Mouse (Mus musculus) MEL (cell line): Measurements from ENCODE around the gene Mettl7b. TPM values are rescaled to one million over a fixed set of nuclear protein-coding genes. Genes with fewer than 3 reads are reported as not detected.

Experiments used
- DNase-seq: peaks from one replicate; pipeline ENCODE4 v3.0.0; 2011; ENCODE audit warnings: low read depth, low spot score
- H3K27ac ChIP-seq: 2 replicates; pipeline ENCODE4 v1.5.1; 2012; ENCODE audit warnings: low read depth, mild to moderate bottlenecking, control low read depth, low read length, moderate library complexity; ENCODE audit not compliant: control insufficient read depth
- H3K27me3 ChIP-seq, 2 experiments: fragments of 150-350 bp in 1 of 2; sonication (generic) in 1 of 2; 2 replicates each; pipeline ENCODE4 v1.6.1; 2012; ENCODE audit warnings: low read length in 2 of 2, mild to moderate bottlenecking in 2 of 2, improper control_type of control experiment in 1 of 2, moderate library complexity in 1 of 2; ENCODE audit not compliant: insufficient read depth in 2 of 2, control insufficient read depth in 1 of 2
- H3K36me3 ChIP-seq, 2 experiments: 2 replicates each; pipeline ENCODE4 v1.6.1; 2012 to 2014; ENCODE audit warnings: low read length in 2 of 2, improper control_type of control experiment in 1 of 2, inconsistent platforms in 1 of 2, mild to moderate bottlenecking in 1 of 2; ENCODE audit not compliant: insufficient read depth in 2 of 2, control insufficient read depth in 1 of 2
- H3K4me1 ChIP-seq, 2 experiments: fragments of 150-350 bp in 1 of 2; sonication (generic) in 1 of 2; 2 replicates each; pipeline ENCODE4 v1.6.1; 2012; ENCODE audit warnings: low read length in 2 of 2, improper control_type of control experiment in 1 of 2, mild to moderate bottlenecking in 1 of 2; ENCODE audit not compliant: insufficient read depth in 2 of 2, control insufficient read depth in 1 of 2
- H3K4me3 ChIP-seq, 2 experiments: fragments of 150-350 bp in 1 of 2; sonication (generic) in 1 of 2; 2 replicates each; pipeline ENCODE4 v1.5.1; 2012; ENCODE audit warnings: low read depth in 2 of 2, low read length in 2 of 2, mild to moderate bottlenecking in 2 of 2, moderate library complexity in 2 of 2, control low read depth in 1 of 2, improper control_type of control experiment in 1 of 2; ENCODE audit not compliant: control insufficient read depth in 1 of 2, insufficient read depth in 1 of 2
- H3K79me2 ChIP-seq: 2 replicates; pipeline ENCODE4 v1.6.1; 2012; ENCODE audit warnings: mild to moderate bottlenecking, low read length, moderate library complexity; ENCODE audit not compliant: control insufficient read depth, poor library complexity, insufficient read depth
- H3K9ac ChIP-seq: 2 replicates; pipeline ENCODE4 v1.6.1; 2012; ENCODE audit warnings: low read depth, mild to moderate bottlenecking, control low read depth, low read length, moderate library complexity; ENCODE audit not compliant: control insufficient read depth, poor library complexity, severe bottlenecking
- H3K9me3 ChIP-seq: fragments of 150-350 bp; sonication (generic); replicated peaks from 2 replicates; pipeline ENCODE4 v1.6.1; 2012; ENCODE audit warnings: mild to moderate bottlenecking, low read length, improper control_type of control experiment, moderate library complexity; ENCODE audit not compliant: insufficient read depth
- CHD1 ChIP-seq: IDR thresholded peaks from 2 replicates; pipeline ENCODE4 v1.6.1; 2012; ENCODE audit warnings: low read depth, mild to moderate bottlenecking, inconsistent platforms, low read length, improper control_type of control experiment
- CHD2 ChIP-seq: IDR thresholded peaks from 2 replicates; pipeline ENCODE4 v1.6.1; 2011; ENCODE audit warnings: low read length, improper control_type of control experiment
- E2F4 ChIP-seq: IDR thresholded peaks from 2 replicates; pipeline ENCODE4 v1.6.1; 2011; ENCODE audit warnings: low read depth, low read length, improper control_type of control experiment, borderline replicate concordance
- ELF1 ChIP-seq: IDR thresholded peaks from 2 replicates; pipeline ENCODE4 v1.6.1; 2014; ENCODE audit warnings: low read depth, mild to moderate bottlenecking, inconsistent platforms, low read length, improper control_type of control experiment, moderate library complexity
- EP300 ChIP-seq, 2 experiments: IDR thresholded peaks; 2 replicates each; pipeline ENCODE4 v1.6.1; 2011; ENCODE audit warnings: improper control_type of control experiment in 2 of 2, low read length in 2 of 2, low read depth in 1 of 2, mild to moderate bottlenecking in 1 of 2
- ETS1 ChIP-seq: IDR thresholded peaks from 2 replicates; pipeline ENCODE4 v1.6.1; 2012; ENCODE audit warnings: low read depth, mild to moderate bottlenecking, inconsistent platforms, low read length, improper control_type of control experiment, moderate library complexity
- GABPA ChIP-seq: IDR thresholded peaks from 2 replicates; pipeline ENCODE4 v1.6.1; 2012; ENCODE audit warnings: low read depth, mild to moderate bottlenecking, inconsistent platforms, low read length, improper control_type of control experiment, moderate library complexity
- GATA1 ChIP-seq: IDR thresholded peaks from 2 replicates; pipeline ENCODE4 v1.6.1; 2011; ENCODE audit warnings: low read depth, low read length, improper control_type of control experiment
- HCFC1 ChIP-seq: IDR thresholded peaks from 2 replicates; pipeline ENCODE4 v1.6.1; 2012; ENCODE audit warnings: low read depth, mild to moderate bottlenecking, inconsistent platforms, low read length, improper control_type of control experiment, moderate library complexity
- JUND ChIP-seq: IDR thresholded peaks from 2 replicates; pipeline ENCODE4 v1.6.1; 2011; ENCODE audit warnings: low read depth, mild to moderate bottlenecking, improper control_type of control experiment, low read length
- MAFK ChIP-seq: IDR thresholded peaks from 2 replicates; pipeline ENCODE4 v1.6.1; 2011; ENCODE audit warnings: low read depth, mild to moderate bottlenecking, low read length, improper control_type of control experiment, borderline replicate concordance
- MAX ChIP-seq: IDR thresholded peaks from 2 replicates; pipeline ENCODE4 v1.6.1; 2011; ENCODE audit warnings: low read length, improper control_type of control experiment
- MAZ ChIP-seq: IDR thresholded peaks from 2 replicates; pipeline ENCODE4 v1.6.1; 2012; ENCODE audit warnings: low read depth, mild to moderate bottlenecking, inconsistent platforms, low read length, improper control_type of control experiment
- MEF2A ChIP-seq: IDR thresholded peaks from 2 replicates; pipeline ENCODE4 v1.6.1; 2014; ENCODE audit warnings: low read depth, mild to moderate bottlenecking, inconsistent platforms, low read length, improper control_type of control experiment; ENCODE audit not compliant: poor library complexity, insufficient replicate concordance, severe bottlenecking; ENCODE audit errors: extremely low read depth
- MXI1 ChIP-seq: IDR thresholded peaks from 2 replicates; pipeline ENCODE4 v1.6.1; 2011; ENCODE audit warnings: mild to moderate bottlenecking, low read depth, low read length, improper control_type of control experiment
- MYB ChIP-seq: IDR thresholded peaks from 2 replicates; pipeline ENCODE4 v1.6.1; 2011; ENCODE audit warnings: mild to moderate bottlenecking, low read depth, low read length, improper control_type of control experiment
- MYC ChIP-seq: IDR thresholded peaks from 2 replicates; pipeline ENCODE4 v1.6.1; 2011; ENCODE audit warnings: low read depth, mild to moderate bottlenecking, low read length, improper control_type of control experiment, moderate library complexity
- NRF1 ChIP-seq: IDR thresholded peaks from 2 replicates; pipeline ENCODE4 v1.6.1; 2014; ENCODE audit warnings: low read depth, mild to moderate bottlenecking, inconsistent platforms, low read length, improper control_type of control experiment, moderate library complexity; ENCODE audit not compliant: poor library complexity, insufficient read depth, severe bottlenecking
- POLR2A ChIP-seq, 2 experiments: IDR thresholded peaks; 2 replicates each; pipeline ENCODE4 v1.6.1; 2011 to 2012; ENCODE audit warnings: low read length in 2 of 2, mild to moderate bottlenecking in 2 of 2, control low read depth in 1 of 2, improper control_type of control experiment in 1 of 2, low read depth in 1 of 2, moderate library complexity in 1 of 2; ENCODE audit not compliant: control insufficient read depth in 1 of 2, insufficient read depth in 1 of 2, poor library complexity in 1 of 2
- POLR2AphosphoS2 ChIP-seq: IDR thresholded peaks from 2 replicates; pipeline ENCODE4 v1.6.1; 2011; ENCODE audit warnings: low read length, improper control_type of control experiment
- POLR2AphosphoS5 ChIP-seq: IDR thresholded peaks from 2 replicates; pipeline ENCODE4 v1.6.1; 2012; ENCODE audit warnings: low read depth, borderline replicate concordance, mild to moderate bottlenecking, inconsistent platforms, low read length, moderate library complexity, mixed read lengths
- RCOR1 ChIP-seq: IDR thresholded peaks from 2 replicates; pipeline ENCODE4 v1.6.1; 2012; ENCODE audit warnings: low read depth, mild to moderate bottlenecking, inconsistent platforms, low read length, improper control_type of control experiment
- SIN3A ChIP-seq: IDR thresholded peaks from 2 replicates; pipeline ENCODE4 v1.6.1; 2012; ENCODE audit warnings: low read length, improper control_type of control experiment, inconsistent platforms
- TAL1 ChIP-seq: IDR thresholded peaks from 2 replicates; pipeline ENCODE4 v1.6.1; 2012; ENCODE audit warnings: mild to moderate bottlenecking, inconsistent platforms, low read length, moderate library complexity, mixed read lengths
- UBTF ChIP-seq: IDR thresholded peaks from 2 replicates; pipeline ENCODE4 v1.6.1; 2012; ENCODE audit warnings: low read depth, mild to moderate bottlenecking, inconsistent platforms, low read length, improper control_type of control experiment, moderate library complexity, borderline replicate concordance; ENCODE audit not compliant: insufficient read depth
- ZC3H11A ChIP-seq: IDR thresholded peaks from 2 replicates; pipeline ENCODE4 v1.6.1; 2012; ENCODE audit warnings: low read depth, mild to moderate bottlenecking, inconsistent platforms, low read length, improper control_type of control experiment
- ZKSCAN1 ChIP-seq: IDR thresholded peaks from 2 replicates; pipeline ENCODE4 v1.6.1; 2012; ENCODE audit warnings: low read depth, mild to moderate bottlenecking, inconsistent platforms, low read length, improper control_type of control experiment, moderate library complexity
- ZMIZ1 ChIP-seq: IDR thresholded peaks from 2 replicates; pipeline ENCODE4 v1.6.1; 2012; ENCODE audit warnings: low read depth, mild to moderate bottlenecking, inconsistent platforms, low read length, improper control_type of control experiment, moderate library complexity
- polyA plus RNA-seq, 2 experiments: library from polyadenylated mRNA; stranded (reverse) in 1 of 2; unstranded in 1 of 2; fragments of >175 nt in 1 of 2; fragments of >200 nt in 1 of 2; gene quantifications; 2 replicates each; pipeline versions ENCODE4 v1.2.1 to v1.2.4; 2012; ENCODE audit warnings: low replicate concordance in 2 of 2, low read depth in 1 of 2; ENCODE audit not compliant: insufficient read length in 2 of 2, insufficient read depth in 1 of 2, missing spikeins in 1 of 2
- total RNA-seq: library from RNA; depleted of rRNA; stranded (reverse); fragments of 300-350 nt; gene quantifications from 2 replicates; pipeline ENCODE4 v1.2.3, GENCODE M21; 2012

The Mettl7b gene
- total and polyA plus RNA-seq, 3 experiments, result not detected

DNA sequence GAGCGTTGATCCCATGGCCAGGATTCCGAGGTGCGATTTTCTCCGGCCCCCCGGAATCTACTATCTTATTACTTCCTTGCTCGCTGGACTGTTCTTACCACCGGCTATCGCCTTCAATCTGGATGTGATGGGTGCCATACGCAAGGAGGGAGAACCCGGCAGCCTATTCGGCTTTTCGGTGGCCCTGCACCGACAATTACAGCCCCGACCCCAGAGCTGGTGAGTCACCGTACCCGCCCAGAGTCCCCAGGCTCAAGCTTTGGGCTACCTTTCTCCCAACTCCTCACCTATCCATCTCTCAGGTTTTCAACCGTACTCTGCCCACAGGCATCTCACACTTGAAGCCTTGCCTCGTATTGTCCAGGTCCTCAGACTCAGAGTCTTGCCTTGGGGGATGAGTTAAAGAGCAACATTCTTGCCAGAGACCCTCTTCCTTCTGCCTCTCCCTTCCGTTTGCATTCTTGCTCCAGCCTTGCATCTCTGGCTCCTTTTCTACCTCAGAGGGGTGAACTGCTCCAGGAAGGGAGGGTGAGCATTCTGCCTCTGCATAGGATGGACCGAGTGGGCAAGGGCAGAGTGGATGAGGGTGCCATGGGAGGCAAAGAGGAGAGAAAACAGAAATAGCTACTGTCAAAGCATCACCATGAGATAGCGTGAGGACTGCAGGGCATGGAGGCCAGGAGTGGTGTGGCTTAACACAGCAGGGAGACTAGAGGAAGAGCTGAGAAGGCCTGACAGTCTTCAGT is 26.6 kb downstream of the Mettl7b start:
- H3K4me1 ChIP-seq, result no peaks in the 10 kb centered on the region
- H3K9me3 ChIP-seq, result no peaks in the 10 kb centered on the region
- no peak overlapping the region for H3K4me3 ChIP-seq
- TF ChIP-seq NRF1 (no peak), GATA1 (no peak), UBTF (no peak), MAFK (no peak), ZKSCAN1 (no peak), ZC3H11A (no peak), SIN3A (no peak), MEF2A (no peak), MAX (no peak), MYC (no peak), MYB (no peak), ETS1 (no peak), JUND (no peak), EP300 (IDR thresholded peaks at IDR 0.05; ENCODE audit: low read depth in 1 of 2, low read length in 2 of 2) (no peak), MXI1 (no peak), CHD2 (no peak), E2F4 (no peak)
- H3K36me3 ChIP-seq, result no peaks in the 10 kb centered on the region
- no peak overlapping the region for H3K27ac ChIP-seq
- H3K79me2 ChIP-seq, result no peaks in the 10 kb centered on the region
- peaks cover 2 to 8% of the 10 kb centered on the region in 2 experiments; a peak in 3 of 4 replicates for H3K27me3 ChIP-seq
- no peak for DNase-seq
- no peak overlapping the region for H3K9ac ChIP-seq

DNA sequence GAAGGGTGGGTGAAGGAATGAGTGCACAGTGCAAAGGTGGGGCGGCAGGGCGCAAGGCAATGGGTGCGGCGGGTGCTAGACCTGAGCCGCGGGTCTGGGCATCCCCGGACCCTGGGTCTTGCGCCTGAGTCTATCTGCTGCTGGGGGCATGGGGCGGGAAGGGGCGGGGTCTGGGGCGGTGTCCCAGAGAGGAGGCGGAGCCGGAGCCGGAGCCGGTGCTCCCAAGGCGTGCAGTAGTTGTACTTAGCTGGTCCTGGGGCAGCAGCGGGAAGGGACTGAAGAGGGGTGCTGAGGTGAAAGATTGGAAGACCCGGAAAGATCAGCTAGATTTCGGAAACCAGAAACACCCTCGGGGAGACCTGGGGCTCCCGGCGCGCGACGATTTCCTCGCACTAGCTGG is 27.2 kb downstream of the Mettl7b start, which contains the start of gene Itga7:
Gene Itga7, plus strand, starts transcription at position 245 of the 400 bp plus-strand sequence.
- no peaks in the 10 kb centered on the region for H3K36me3 ChIP-seq
- H3K4me1 ChIP-seq, result no peaks in the 10 kb centered on the region
- H3K79me2 ChIP-seq, result no peaks in the 10 kb centered on the region
- no peak within 1 kb of the TSS for H3K27ac ChIP-seq
- H3K4me3 ChIP-seq, result no peak within 1 kb of the TSS
- no peak for TF ChIP-seq SIN3A
- no peak for TF ChIP-seq NRF1
- TF ChIP-seq ZMIZ1, result no peak
- no peak for TF ChIP-seq TAL1
- no peak for TF ChIP-seq MYB
- no peak for TF ChIP-seq POLR2A (IDR thresholded peaks at IDR 0.05; ENCODE audit: control insufficient read depth in 1 of 2, insufficient read depth in 1 of 2, low read depth in 1 of 2, low read length in 2 of 2, poor library complexity in 1 of 2)
- TF ChIP-seq JUND, result no peak
- TF ChIP-seq CHD1, result no peak
- TF ChIP-seq GABPA, result no peak
- TF ChIP-seq POLR2AphosphoS5, result no peak
- no peak for TF ChIP-seq RCOR1
- TF ChIP-seq MAZ, result no peak
- no peak for TF ChIP-seq ELF1
- no peak for TF ChIP-seq POLR2AphosphoS2
- TF ChIP-seq HCFC1, result no peak
- TF ChIP-seq ZKSCAN1, result no peak
- no peak for TF ChIP-seq MAX
- no peak for TF ChIP-seq EP300 (IDR thresholded peaks at IDR 0.05; ENCODE audit: low read depth in 1 of 2, low read length in 2 of 2)
- no peaks in the 10 kb centered on the region for H3K9me3 ChIP-seq
- DNase-seq, result no peak
- no peak within 1 kb of the TSS for H3K9ac ChIP-seq
- H3K27me3 ChIP-seq, result peaks cover 2 to 9% of the 10 kb centered on the region in 2 experiments; a peak in 3 of 4 replicates
